Mouse (Mus musculus) brain, embryonic 14.5 days (tissue): ENCODE results near the gene Cntd1.

Experiments
- CTCF ChIP-seq: fragments of 200-500 bp; IDR thresholded peaks from 2 replicates; pipeline ENCODE4 v1.5.1; 2012; ENCODE audit warnings: inconsistent platforms, mild to moderate bottlenecking, moderate library complexity, borderline replicate concordance; ENCODE audit not compliant: insufficient read depth, insufficient read length; ENCODE audit errors: extremely low read depth
- POLR2A ChIP-seq: fragments of 200-500 bp; IDR thresholded peaks from 2 replicates; pipeline ENCODE4 v1.6.1; 2012; ENCODE audit warnings: mild to moderate bottlenecking, inconsistent platforms, borderline replicate concordance; ENCODE audit not compliant: poor library complexity, insufficient read depth, insufficient read length, severe bottlenecking; ENCODE audit errors: extremely low read depth

- TF ChIP-seq CTCF (no peak), POLR2A (no peak)
Measured at GRCm38 (mm10) chr11:101311083-101311482, 32.3 kb downstream of the Cntd1 start.
